Mouse (Mus musculus): ENCODE results near the gene Shc2. TPM values are rescaled to one million over a fixed set of nuclear protein-coding genes. Genes with fewer than 3 reads are reported as not detected.

Shc2 gene
- polyA plus RNA-seq, 1 experiment from 2014 or later = 9.8 TPM

DNA sequence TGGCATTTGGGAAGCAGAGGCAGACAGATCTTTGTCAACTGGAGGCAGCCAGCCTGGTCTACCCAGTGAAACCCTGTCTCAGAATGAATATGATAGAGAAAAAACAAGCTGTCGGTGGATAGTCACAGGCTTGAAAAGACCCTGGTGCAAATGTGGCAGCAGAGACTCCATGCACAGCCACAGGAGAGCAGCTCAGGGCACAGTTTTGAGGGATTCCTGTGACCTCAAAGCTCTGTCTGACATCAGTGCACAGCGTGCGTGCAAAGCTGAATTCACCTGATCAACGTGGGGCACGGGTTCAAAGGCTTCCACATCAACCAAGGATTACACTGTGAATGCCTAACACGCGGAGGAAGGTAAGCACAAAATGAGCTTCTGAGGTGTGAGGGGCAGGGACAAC is 57.4 kb downstream of the Shc2 start:
- ATAC-seq (replicated peaks; ENCODE audit: insufficient number of reproducible peaks, low FRiP score, low TSS enrichment, low read depth) (no peak), DNase-seq (ENCODE audit: low spot score) (no peak)
- Histone ChIP-seq H3K27me3 (ENCODE audit: control insufficient read depth, insufficient read depth, low read length) (no peaks in the 10 kb centered on the region), H3K9ac (replicated peaks; ENCODE audit: low read length) (no peak overlapping the region), H3K36me3 (replicated peaks; ENCODE audit: control insufficient read depth, insufficient read depth, low read depth, low read length) (no peaks in the 10 kb centered on the region), H3K9me3 (replicated peaks; ENCODE audit: control insufficient read depth, low read length) (no peaks in the 10 kb centered on the region), H3K4me2 (ENCODE audit: low read depth, low read length) (no peak overlapping the region), H3K4me3 (ENCODE audit: low read depth, low read length) (no peak overlapping the region), H3K4me1 (ENCODE audit: control insufficient read depth, insufficient read depth, low read length) (no peaks in the 10 kb centered on the region), H3K27ac (replicated peaks; ENCODE audit: low read depth, low read length) (no peak overlapping the region)
- WGBS = 67% methylated on average over 7 of the region's 7 CpGs

DNA sequence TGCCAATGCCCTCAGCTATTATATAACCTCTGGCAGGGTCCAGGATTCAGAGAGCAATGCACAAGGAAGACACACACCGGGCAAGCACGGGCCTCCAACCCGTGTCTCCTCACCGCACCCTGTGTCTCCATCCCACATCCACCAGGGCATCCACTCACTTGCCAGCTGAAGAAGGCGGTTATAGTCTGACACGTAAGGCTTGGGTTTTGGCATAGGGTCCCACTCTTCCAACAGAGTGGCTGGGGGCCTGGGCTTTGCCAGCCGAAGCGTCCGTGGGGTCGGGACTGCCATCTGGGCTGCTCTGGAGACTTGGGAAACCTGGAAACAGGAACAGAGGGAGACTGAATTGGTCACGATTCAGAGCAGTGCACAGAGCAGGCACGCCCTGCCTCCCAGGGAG is 57.9 kb downstream of the Shc2 start:
- Histone ChIP-seq H3K4me1 (ENCODE audit: control insufficient read depth, insufficient read depth, low read length) (no peaks in the 10 kb centered on the region), H3K4me3 (ENCODE audit: low read depth, low read length) (no peak overlapping the region), H3K9me3 (replicated peaks; ENCODE audit: control insufficient read depth, low read length) (no peaks in the 10 kb centered on the region), H3K9ac (replicated peaks; ENCODE audit: low read length) (no peak overlapping the region), H3K27ac (replicated peaks; ENCODE audit: low read depth, low read length) (no peak overlapping the region), H3K4me2 (ENCODE audit: low read depth, low read length) (no peak overlapping the region), H3K27me3 (ENCODE audit: control insufficient read depth, insufficient read depth, low read length) (no peaks in the 10 kb centered on the region), H3K36me3 (replicated peaks; ENCODE audit: control insufficient read depth, insufficient read depth, low read depth, low read length) (no peaks in the 10 kb centered on the region)
- whole genome bisulfite sequencing = 79% methylated on average over 12 of the region's 12 CpGs
- DNase-seq (ENCODE audit: low spot score) = no peak
- no peak for ATAC-seq (replicated peaks; ENCODE audit: insufficient number of reproducible peaks, low FRiP score, low TSS enrichment, low read depth)

DNA sequence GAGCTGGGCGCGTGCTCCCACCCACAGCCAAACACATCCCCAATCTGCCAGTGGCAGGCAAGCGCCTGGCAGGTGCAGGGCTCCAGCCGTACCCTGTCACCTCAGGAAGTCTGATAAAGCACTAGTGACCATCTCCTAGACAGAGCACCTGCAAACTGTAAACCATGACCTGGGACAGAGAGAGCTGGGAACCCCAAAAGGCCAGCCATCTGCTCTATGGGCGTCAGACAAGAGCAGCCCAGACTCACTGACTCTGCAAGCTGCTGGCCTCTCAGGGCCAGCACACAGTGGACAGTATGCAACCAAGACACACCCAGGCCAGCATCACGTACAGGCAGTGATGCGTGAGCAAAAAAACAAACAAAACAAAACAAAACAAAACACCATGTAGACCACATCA is 58.8 kb downstream of the Shc2 start:
- H3K4me2 ChIP-seq (ENCODE audit: low read depth, low read length) = no peak overlapping the region
- no peak overlapping the region for H3K9ac ChIP-seq (replicated peaks; ENCODE audit: low read length)
- no peak for ATAC-seq (replicated peaks; ENCODE audit: insufficient number of reproducible peaks, low FRiP score, low TSS enrichment, low read depth)
- no peaks in the 10 kb centered on the region for H3K27me3 ChIP-seq (ENCODE audit: control insufficient read depth, insufficient read depth, low read length)
- H3K9me3 ChIP-seq (replicated peaks; ENCODE audit: control insufficient read depth, low read length) = no peaks in the 10 kb centered on the region
- no peak overlapping the region for H3K4me3 ChIP-seq (ENCODE audit: low read depth, low read length)
- no peaks in the 10 kb centered on the region for H3K4me1 ChIP-seq (ENCODE audit: control insufficient read depth, insufficient read depth, low read length)
- H3K36me3 ChIP-seq (replicated peaks; ENCODE audit: control insufficient read depth, insufficient read depth, low read depth, low read length) = no peaks in the 10 kb centered on the region
- 76% methylated on average over 7 of the region's 7 CpGs for WGBS
- DNase-seq (ENCODE audit: low spot score) = no peak
- H3K27ac ChIP-seq (replicated peaks; ENCODE audit: low read depth, low read length) = no peak overlapping the region

DNA sequence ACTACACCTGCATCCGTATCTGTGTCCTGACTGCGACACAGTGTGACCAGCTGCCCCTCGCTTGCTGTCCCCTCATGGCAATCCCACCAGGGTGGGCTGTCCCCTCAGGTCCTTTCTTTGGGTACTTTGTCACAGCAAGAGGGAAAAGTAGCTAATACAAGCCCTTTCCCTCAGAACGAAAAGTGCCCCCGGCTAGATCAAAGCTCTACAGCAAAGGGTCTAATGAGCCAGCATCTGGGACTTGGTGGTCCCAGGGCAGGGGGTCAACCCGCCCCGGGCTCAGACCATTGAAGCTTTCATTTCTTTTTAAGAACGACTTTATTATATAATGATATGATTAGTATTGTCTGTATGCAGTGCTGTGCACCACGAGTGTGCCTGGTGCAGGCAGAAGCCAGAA is 59.4 kb downstream of the Shc2 start:
- Histone ChIP-seq H3K9ac (replicated peaks; ENCODE audit: low read length) (no peak overlapping the region), H3K4me2 (ENCODE audit: low read depth, low read length) (no peak overlapping the region), H3K27ac (replicated peaks; ENCODE audit: low read depth, low read length) (no peak overlapping the region), H3K36me3 (replicated peaks; ENCODE audit: control insufficient read depth, insufficient read depth, low read depth, low read length) (no peaks in the 10 kb centered on the region), H3K4me3 (ENCODE audit: low read depth, low read length) (no peak overlapping the region), H3K9me3 (replicated peaks; ENCODE audit: control insufficient read depth, low read length) (no peaks in the 10 kb centered on the region), H3K27me3 (ENCODE audit: control insufficient read depth, insufficient read depth, low read length) (no peaks in the 10 kb centered on the region), H3K4me1 (ENCODE audit: control insufficient read depth, insufficient read depth, low read length) (no peaks in the 10 kb centered on the region)
- WGBS = 56% methylated on average over 9 of the region's 9 CpGs
- DNase-seq (ENCODE audit: low spot score) (no peak), ATAC-seq (replicated peaks; ENCODE audit: insufficient number of reproducible peaks, low FRiP score, low TSS enrichment, low read depth) (no peak)

DNA sequence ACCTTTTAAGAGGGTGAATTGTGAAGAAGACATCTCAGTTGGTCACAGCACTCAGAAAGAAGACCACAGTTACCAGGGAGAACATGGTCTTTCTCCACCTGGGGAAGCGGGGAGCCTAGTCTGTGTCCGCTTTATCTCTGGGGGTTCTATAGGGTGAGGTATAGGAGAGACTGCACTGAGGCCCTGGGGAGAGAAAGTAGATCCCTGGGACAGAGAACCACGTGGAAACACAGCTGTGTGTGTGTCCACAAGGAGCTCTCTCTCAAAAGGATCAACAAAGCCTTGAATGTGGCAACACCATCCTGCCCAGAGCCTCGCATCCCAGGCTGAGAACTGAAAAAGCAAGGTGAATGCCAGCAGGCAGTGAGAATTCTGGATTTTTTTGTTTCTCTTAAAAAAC is 60.3 kb downstream of the Shc2 start:
- Histone ChIP-seq H3K4me2 (ENCODE audit: low read depth, low read length) (no peak overlapping the region), H3K27me3 (ENCODE audit: control insufficient read depth, insufficient read depth, low read length) (no peaks in the 10 kb centered on the region), H3K9ac (replicated peaks; ENCODE audit: low read length) (no peak overlapping the region), H3K4me3 (ENCODE audit: low read depth, low read length) (no peak overlapping the region), H3K36me3 (replicated peaks; ENCODE audit: control insufficient read depth, insufficient read depth, low read depth, low read length) (no peaks in the 10 kb centered on the region), H3K4me1 (ENCODE audit: control insufficient read depth, insufficient read depth, low read length) (no peaks in the 10 kb centered on the region), H3K27ac (replicated peaks; ENCODE audit: low read depth, low read length) (no peak overlapping the region), H3K9me3 (replicated peaks; ENCODE audit: control insufficient read depth, low read length) (no peaks in the 10 kb centered on the region)
- no peak for ATAC-seq (replicated peaks; ENCODE audit: insufficient number of reproducible peaks, low FRiP score, low TSS enrichment, low read depth)
- 70% methylated on average over 4 of the region's 4 CpGs for WGBS
- DNase-seq (ENCODE audit: low spot score) = no peak

DNA sequence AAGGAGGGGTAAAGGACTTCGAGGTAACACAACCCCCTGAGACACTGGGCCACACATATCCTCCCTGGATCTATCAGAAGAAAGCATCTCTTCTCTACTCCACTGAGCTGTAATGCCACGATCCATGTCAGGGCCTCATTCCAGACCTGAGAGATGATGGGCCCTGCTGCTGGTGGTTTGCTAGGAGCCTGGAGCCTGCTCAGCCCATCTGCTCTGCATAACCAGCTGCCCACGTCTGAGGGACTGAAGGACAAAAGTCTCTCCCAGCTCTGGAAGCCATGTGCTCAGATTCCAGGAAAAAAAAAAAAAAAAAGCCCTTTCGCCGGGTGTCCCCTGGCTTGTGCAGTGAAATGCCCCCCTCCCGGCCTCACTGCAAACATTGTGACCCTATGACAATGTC is 62.0 kb downstream of the Shc2 start:
- H3K4me1 ChIP-seq (ENCODE audit: control insufficient read depth, insufficient read depth, low read length) = no peaks in the 10 kb centered on the region
- H3K9me3 ChIP-seq (replicated peaks; ENCODE audit: control insufficient read depth, low read length) = no peaks in the 10 kb centered on the region
- WGBS = 80% methylated on average over 6 of the region's 6 CpGs
- no peaks in the 10 kb centered on the region for H3K36me3 ChIP-seq (replicated peaks; ENCODE audit: control insufficient read depth, insufficient read depth, low read depth, low read length)
- no peak overlapping the region for H3K4me2 ChIP-seq (ENCODE audit: low read depth, low read length)
- DNase-seq (ENCODE audit: low spot score) = no peak
- no peak for ATAC-seq (replicated peaks; ENCODE audit: insufficient number of reproducible peaks, low FRiP score, low TSS enrichment, low read depth)
- no peak overlapping the region for H3K9ac ChIP-seq (replicated peaks; ENCODE audit: low read length)
- H3K27ac ChIP-seq (replicated peaks; ENCODE audit: low read depth, low read length) = no peak overlapping the region
- no peaks in the 10 kb centered on the region for H3K27me3 ChIP-seq (ENCODE audit: control insufficient read depth, insufficient read depth, low read length)
- H3K4me3 ChIP-seq (ENCODE audit: low read depth, low read length) = no peak overlapping the region

DNA sequence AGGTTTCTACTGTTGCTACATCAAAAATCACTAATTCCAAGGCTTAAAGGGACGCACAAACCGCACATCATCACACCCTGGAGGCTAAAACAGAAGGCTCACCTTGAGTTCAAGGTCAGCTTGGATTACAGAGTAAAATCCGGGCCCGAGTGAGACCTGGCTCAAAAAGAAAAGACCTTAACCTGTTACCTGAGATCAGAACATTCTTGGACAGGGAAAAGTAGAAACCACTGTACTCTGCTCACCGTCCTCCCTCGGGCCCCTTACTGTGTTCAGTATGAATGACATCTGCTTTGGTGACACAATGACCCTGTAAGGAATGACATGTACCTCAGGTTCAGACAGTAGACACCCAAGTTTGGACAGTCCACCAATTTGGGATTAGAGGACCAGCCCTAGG is 62.9 kb downstream of the Shc2 start:
- no peaks in the 10 kb centered on the region for H3K27me3 ChIP-seq (ENCODE audit: control insufficient read depth, insufficient read depth, low read length)
- H3K9ac ChIP-seq (replicated peaks; ENCODE audit: low read length) = no peak overlapping the region
- no peaks in the 10 kb centered on the region for H3K4me1 ChIP-seq (ENCODE audit: control insufficient read depth, insufficient read depth, low read length)
- H3K4me3 ChIP-seq (ENCODE audit: low read depth, low read length) = no peak overlapping the region
- ATAC-seq (replicated peaks; ENCODE audit: insufficient number of reproducible peaks, low FRiP score, low TSS enrichment, low read depth) (no peak), DNase-seq (ENCODE audit: low spot score) (no peak)
- H3K27ac ChIP-seq (replicated peaks; ENCODE audit: low read depth, low read length) = no peak overlapping the region
- H3K36me3 ChIP-seq (replicated peaks; ENCODE audit: control insufficient read depth, insufficient read depth, low read depth, low read length) = no peaks in the 10 kb centered on the region
- 85% methylated on average over 6 of the region's 6 CpGs for WGBS
- no peaks in the 10 kb centered on the region for H3K9me3 ChIP-seq (replicated peaks; ENCODE audit: control insufficient read depth, low read length)
- no peak overlapping the region for H3K4me2 ChIP-seq (ENCODE audit: low read depth, low read length)

DNA sequence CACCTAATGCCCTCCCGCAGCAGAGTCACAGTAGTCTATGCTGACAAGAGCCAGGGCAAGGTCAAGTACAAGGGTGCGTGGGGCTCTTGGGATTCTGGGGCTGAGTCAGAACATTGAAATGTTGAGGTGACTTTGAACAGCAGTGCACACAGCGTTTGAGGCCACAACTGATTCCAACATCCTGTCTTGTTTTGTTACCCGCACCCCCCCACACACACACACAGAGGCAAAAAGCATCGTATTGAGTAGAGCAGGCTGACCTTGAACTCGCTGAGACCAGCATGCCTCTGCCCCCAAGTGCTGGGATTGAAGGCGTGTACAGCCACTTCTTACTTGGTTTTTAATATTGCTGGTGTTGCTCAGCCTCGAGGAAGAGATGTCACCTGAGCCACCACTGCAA is 63.4 kb downstream of the Shc2 start:
- Histone ChIP-seq H3K9ac (replicated peaks; ENCODE audit: low read length) (no peak overlapping the region), H3K4me3 (ENCODE audit: low read depth, low read length) (no peak overlapping the region), H3K27me3 (ENCODE audit: control insufficient read depth, insufficient read depth, low read length) (no peaks in the 10 kb centered on the region), H3K4me2 (ENCODE audit: low read depth, low read length) (no peak overlapping the region), H3K4me1 (ENCODE audit: control insufficient read depth, insufficient read depth, low read length) (no peaks in the 10 kb centered on the region), H3K27ac (replicated peaks; ENCODE audit: low read depth, low read length) (no peak overlapping the region), H3K9me3 (replicated peaks; ENCODE audit: control insufficient read depth, low read length) (no peaks in the 10 kb centered on the region), H3K36me3 (replicated peaks; ENCODE audit: control insufficient read depth, insufficient read depth, low read depth, low read length) (no peaks in the 10 kb centered on the region)
- ATAC-seq (replicated peaks; ENCODE audit: insufficient number of reproducible peaks, low FRiP score, low TSS enrichment, low read depth) (no peak), DNase-seq (ENCODE audit: low spot score) (no peak)
- 81% methylated on average over 8 of the region's 8 CpGs for WGBS

DNA sequence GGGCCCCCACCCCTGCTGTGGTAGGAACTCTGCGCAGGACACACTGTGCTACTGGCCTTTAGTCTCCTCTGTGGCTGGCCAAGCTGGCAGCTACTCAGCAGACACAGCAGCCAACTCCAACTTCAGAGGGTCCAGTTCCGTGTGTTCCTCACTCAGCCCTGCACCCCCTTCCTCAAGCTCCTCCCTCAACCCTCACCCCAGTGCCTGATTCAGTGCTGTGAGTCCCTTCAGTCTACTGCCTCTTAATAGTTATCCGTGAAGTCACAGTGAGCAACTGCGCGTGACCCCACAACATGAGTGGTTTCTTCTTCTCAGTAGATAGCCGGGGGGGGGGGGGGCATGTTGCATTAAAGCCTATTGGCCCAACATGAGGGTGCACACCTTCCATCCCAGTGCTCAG is 64.1 kb downstream of the Shc2 start:
- 89% methylated on average over 6 of the region's 6 CpGs for WGBS
- Histone ChIP-seq H3K4me3 (ENCODE audit: low read depth, low read length) (no peak overlapping the region), H3K36me3 (replicated peaks; ENCODE audit: control insufficient read depth, insufficient read depth, low read depth, low read length) (no peaks in the 10 kb centered on the region), H3K4me1 (ENCODE audit: control insufficient read depth, insufficient read depth, low read length) (no peaks in the 10 kb centered on the region), H3K27ac (replicated peaks; ENCODE audit: low read depth, low read length) (no peak overlapping the region), H3K4me2 (ENCODE audit: low read depth, low read length) (no peak overlapping the region), H3K9me3 (replicated peaks; ENCODE audit: control insufficient read depth, low read length) (no peaks in the 10 kb centered on the region), H3K9ac (replicated peaks; ENCODE audit: low read length) (no peak overlapping the region), H3K27me3 (ENCODE audit: control insufficient read depth, insufficient read depth, low read length) (no peaks in the 10 kb centered on the region)
- DNase-seq (ENCODE audit: low spot score) = no peak
- ATAC-seq (replicated peaks; ENCODE audit: insufficient number of reproducible peaks, low FRiP score, low TSS enrichment, low read depth) = no peak

Data from embryonic facial prominence, embryonic 11.5 days (tissue).